Mouse (Mus musculus): ENCODE results near the gene Dph6.

Gene Dph6

GRCm38 (mm10) chr2:114540416-114540815, 114.3 kb downstream of the Dph6 start:
- no peak for DNase-seq (ENCODE audit: low spot score in 2 of 2)

GRCm38 (mm10) chr2:114536032-114536431, 118.7 kb downstream of the Dph6 start:
- DNase-seq (ENCODE audit: low spot score in 2 of 2) = no peak

- DNase-seq (ENCODE audit: low spot score in 2 of 2) = no peak
These were observed 123.6 kb downstream of the Dph6 start for GRCm38 (mm10) chr2:114531010-114531756.

GRCm38 (mm10) chr2:114520414-114520813, 134.3 kb downstream of the Dph6 start:
- DNase-seq (ENCODE audit: low spot score in 2 of 2) = no peak

- no peak for DNase-seq (ENCODE audit: low spot score in 2 of 2)
These were observed 134.9 kb downstream of the Dph6 start for GRCm38 (mm10) chr2:114519907-114520306.

- DNase-seq (ENCODE audit: low spot score in 2 of 2) = no peak
These were observed 162.4 kb downstream of the Dph6 start for GRCm38 (mm10) chr2:114492398-114492797.

- no peak for DNase-seq (ENCODE audit: low spot score in 2 of 2)
These were observed 162.9 kb downstream of the Dph6 start for GRCm38 (mm10) chr2:114491907-114492306.

- no peak for DNase-seq (ENCODE audit: low spot score in 2 of 2)
These were observed 167.8 kb downstream of the Dph6 start for GRCm38 (mm10) chr2:114486980-114487379.
